Mouse (Mus musculus) heart, embryonic 16.5 days (tissue): ENCODE measurements around the gene Kank1. TPM values are rescaled to one million over a fixed set of nuclear protein-coding genes. Genes with fewer than 3 reads are reported as not detected.

Experiments used
- ATAC-seq: fragments of 200-750 bp; cut with Nextera tagmentation; replicated peaks from 2 replicates; pipeline ENCODE4 v1.8.0; 2017; ENCODE audit warnings: moderate number of reproducible peaks; ENCODE audit not compliant: insufficient read depth, low FRiP score; ENCODE audit errors: extremely low read depth
- H3K27ac ChIP-seq: fragments of 300-500 bp; sonication (generic); 2 replicates; pipeline ENCODE4 v1.5.1; 2014; ENCODE audit warnings: mild to moderate bottlenecking, low read length, control low read depth, moderate library complexity
- H3K27me3 ChIP-seq: fragments of 300-500 bp; sonication (generic); 2 replicates; pipeline ENCODE4 v1.6.1; 2014; ENCODE audit warnings: low read length, mixed read lengths; ENCODE audit not compliant: control insufficient read depth, insufficient read depth
- H3K36me3 ChIP-seq: fragments of 300-500 bp; sonication (generic); 2 replicates; pipeline ENCODE4 v1.6.1; 2014; ENCODE audit not compliant: control insufficient read depth, insufficient read depth
- H3K4me1 ChIP-seq: fragments of 300-500 bp; sonication (generic); 2 replicates; pipeline ENCODE4 v1.6.1; 2014; ENCODE audit warnings: low read length, mixed read lengths; ENCODE audit not compliant: control insufficient read depth, insufficient read depth
- H3K4me2 ChIP-seq: fragments of 300-500 bp; sonication (generic); 2 replicates; pipeline ENCODE4 v1.6.1; 2014; ENCODE audit warnings: low read depth, mild to moderate bottlenecking, control low read depth, low read length
- H3K4me3 ChIP-seq: fragments of 300-500 bp; sonication (generic); 2 replicates; pipeline ENCODE4 v1.5.1; 2014; ENCODE audit warnings: mild to moderate bottlenecking, control low read depth, low read length
- H3K9ac ChIP-seq: fragments of 300-500 bp; sonication (generic); 2 replicates; pipeline ENCODE4 v1.6.1; 2014; ENCODE audit warnings: low read length, control low read depth
- H3K9me3 ChIP-seq: fragments of 300-500 bp; sonication (generic); replicated peaks from 2 replicates; pipeline ENCODE4 v1.6.1; 2016; ENCODE audit warnings: low read length; ENCODE audit not compliant: control insufficient read depth
- WGBS: fragments of 180-500 bp; shearing (Covaris S2); extraction: QIAGEN DNeasy Blood & Tissue Kit; methylation state at CpG from one replicate; pipeline ENCODE4 v1.1.7; 2014; 5-methylcytosine and 5-hydroxymethylcytosine counted together
- polyA plus RNA-seq: library from polyadenylated mRNA; unstranded; fragments of >200 nt; fragmentation: Nextera tagmentation; extraction: Ambion mirVana; gene quantifications from 2 replicates; pipeline ENCODE4 v1.2.1, GENCODE M21; 2015

Kank1 gene
- polyA plus RNA-seq, 1 experiment from 2014 or later: 40.9 TPM

GRCm38 (mm10) chr19:25340630-25341620 is 104.2 kb downstream of the Kank1 start:
- Histone ChIP-seq H3K4me3 (no peak overlapping the region), H3K36me3 (no peaks in the 10 kb centered on the region), H3K9ac (no peak overlapping the region), H3K4me1 (peaks cover 23% of the 10 kb centered on the region), H3K27ac (no peak overlapping the region), H3K27me3 (no peaks in the 10 kb centered on the region), H3K9me3 (no peaks in the 10 kb centered on the region), H3K4me2 (no peak overlapping the region)
- no peak for ATAC-seq
- WGBS: 40% methylated on average over 11 of the region's 11 CpGs

GRCm38 (mm10) chr19:25342026-25342425 is 105.3 kb downstream of the Kank1 start:
- Histone ChIP-seq H3K4me3 (no peak overlapping the region), H3K9ac (no peak overlapping the region), H3K9me3 (no peaks in the 10 kb centered on the region), H3K27me3 (no peaks in the 10 kb centered on the region), H3K4me1 (peaks cover 23% of the 10 kb centered on the region), H3K36me3 (no peaks in the 10 kb centered on the region), H3K4me2 (no peak overlapping the region), H3K27ac (no peak overlapping the region)
- 91% methylated on average over 5 of the region's 5 CpGs for WGBS
- no peak for ATAC-seq

- peak overlapping the region; percentile 49 for H3K4me3 ChIP-seq
- no peaks in the 10 kb centered on the region for H3K27me3 ChIP-seq
- ATAC-seq: peak; percentile 49
- 12% methylated on average over 16 of the region's 16 CpGs for WGBS
- H3K27ac ChIP-seq: peak overlapping the region; percentile 61
- H3K9ac ChIP-seq: peak overlapping the region; percentile 69
- no peaks in the 10 kb centered on the region for H3K9me3 ChIP-seq
- peak overlapping the region; percentile 79 for H3K4me2 ChIP-seq
- H3K4me1 ChIP-seq: peaks cover 23% of the 10 kb centered on the region
- no peaks in the 10 kb centered on the region for H3K36me3 ChIP-seq
Observed at GRCm38 (mm10) chr19:25343657-25344322, 107.0 kb downstream of the Kank1 start.

- H3K4me2 ChIP-seq: peak overlapping the region; percentile 79
- WGBS: 18% methylated on average over 6 of the region's 6 CpGs
- H3K4me1 ChIP-seq: peaks cover 23% of the 10 kb centered on the region
- H3K9me3 ChIP-seq: no peaks in the 10 kb centered on the region
- peak overlapping the region; percentile 49 for H3K4me3 ChIP-seq
- no peak for ATAC-seq
- H3K36me3 ChIP-seq: no peaks in the 10 kb centered on the region
- H3K27ac ChIP-seq: peak overlapping the region; percentile 61
- peak overlapping the region; percentile 69 for H3K9ac ChIP-seq
- H3K27me3 ChIP-seq: no peaks in the 10 kb centered on the region
Observed at GRCm38 (mm10) chr19:25344371-25344770, 107.6 kb downstream of the Kank1 start.

GRCm38 (mm10) chr19:25345972-25346371 is 109.2 kb downstream of the Kank1 start:
- H3K9me3 ChIP-seq: no peaks in the 10 kb centered on the region
- ATAC-seq: no peak
- no peak overlapping the region for H3K27ac ChIP-seq
- no peaks in the 10 kb centered on the region for H3K36me3 ChIP-seq
- peaks cover 23% of the 10 kb centered on the region for H3K4me1 ChIP-seq
- no peak overlapping the region for H3K9ac ChIP-seq
- 82% methylated on average over 5 of the region's 5 CpGs for WGBS
- no peaks in the 10 kb centered on the region for H3K27me3 ChIP-seq
- H3K4me2 ChIP-seq: no peak overlapping the region
- no peak overlapping the region for H3K4me3 ChIP-seq

GRCm38 (mm10) chr19:25347515-25347914 is 110.7 kb downstream of the Kank1 start:
- Histone ChIP-seq H3K4me2 (no peak overlapping the region), H3K27me3 (no peaks in the 10 kb centered on the region), H3K9me3 (no peaks in the 10 kb centered on the region), H3K4me1 (peaks cover 24% of the 10 kb centered on the region), H3K9ac (no peak overlapping the region), H3K27ac (peak overlapping the region; percentile 78), H3K36me3 (no peaks in the 10 kb centered on the region), H3K4me3 (no peak overlapping the region)
- peak; percentile 77 for ATAC-seq
- WGBS: 30% methylated on average over 5 of the region's 5 CpGs

GRCm38 (mm10) chr19:25351257-25351955 is 114.6 kb downstream of the Kank1 start:
- no peak overlapping the region for H3K4me2 ChIP-seq
- no peak for ATAC-seq
- no peaks in the 10 kb centered on the region for H3K36me3 ChIP-seq
- H3K4me1 ChIP-seq: peaks cover 15% of the 10 kb centered on the region
- no peak overlapping the region for H3K27ac ChIP-seq
- no peak overlapping the region for H3K4me3 ChIP-seq
- 67% methylated on average over 15 of the region's 15 CpGs for WGBS
- no peak overlapping the region for H3K9ac ChIP-seq
- H3K9me3 ChIP-seq: no peaks in the 10 kb centered on the region
- H3K27me3 ChIP-seq: no peaks in the 10 kb centered on the region

- 72% methylated on average over 11 of the region's 11 CpGs for WGBS
Observed at GRCm38 (mm10) chr19:25357094-25357493, 120.3 kb downstream of the Kank1 start.

More at GRCm38 (mm10) chr19:25357094-25357493, 120.3 kb downstream of the Kank1 start:
- Histone ChIP-seq H3K27ac (no peak overlapping the region), H3K9me3 (no peaks in the 10 kb centered on the region), H3K9ac (no peak overlapping the region), H3K27me3 (no peaks in the 10 kb centered on the region), H3K4me3 (no peak overlapping the region), H3K36me3 (no peaks in the 10 kb centered on the region), H3K4me2 (no peak overlapping the region), H3K4me1 (peaks cover 44% of the 10 kb centered on the region)
- no peak for ATAC-seq
